Mouse (Mus musculus) heart, adult 2 months (tissue): ENCODE results near the gene Hist1h2ae. TPM values are rescaled to one million over a fixed set of nuclear protein-coding genes. Genes with fewer than 3 reads are reported as not detected.
"Not testable (repeated sequence)": the region's sequence is repeated elsewhere in the genome, so short reads cannot be mapped to it uniquely, and the experiment has no call there.

Experiments used
- DNase-seq, 2 experiments: peaks; one replicate each; pipeline ENCODE4 v3.0.0; 2021
- H3K27ac ChIP-seq: fragments of 200-600 bp; 2 replicates; pipeline ENCODE4 v1.8.1; 2022
- H3K27me3 ChIP-seq: fragments of 200-500 bp; 2 replicates; pipeline ENCODE4 v1.6.1; 2012; ENCODE audit warnings: mild to moderate bottlenecking, low read length, inconsistent platforms, mixed read lengths; ENCODE audit not compliant: control insufficient read depth, insufficient read depth
- H3K36me3 ChIP-seq: fragments of 200-500 bp; 2 replicates; pipeline ENCODE4 v1.6.1; 2012; ENCODE audit warnings: low read length, inconsistent platforms; ENCODE audit not compliant: control insufficient read depth, insufficient read depth
- H3K4me1 ChIP-seq: fragments of 200-500 bp; 2 replicates; pipeline ENCODE4 v1.6.1; 2011; ENCODE audit warnings: low read length; ENCODE audit not compliant: control insufficient read depth, insufficient read depth
- H3K4me3 ChIP-seq: fragments of 200-600 bp; 2 replicates; pipeline ENCODE4 v1.8.1; 2022
- H3K79me2 ChIP-seq: fragments of 200-500 bp; replicated peaks from 2 replicates; pipeline ENCODE4 v1.6.1; 2012; ENCODE audit warnings: mild to moderate bottlenecking, inconsistent platforms, low read length, moderate library complexity, mixed read lengths; ENCODE audit not compliant: control insufficient read depth, insufficient read depth
- H3K9ac ChIP-seq: fragments of 200-500 bp; 2 replicates; pipeline ENCODE4 v1.6.1; 2012; ENCODE audit warnings: low read depth, mild to moderate bottlenecking, control low read depth, inconsistent platforms, low read length, mixed read lengths
- CTCF ChIP-seq: fragments of 200-600 bp; IDR thresholded peaks from 2 replicates; pipeline ENCODE4 v1.8.1; 2022; ENCODE audit warnings: antibody characterized with exemption, mild to moderate bottlenecking, moderate library complexity
- EP300 ChIP-seq: fragments of 200-500 bp; IDR thresholded peaks from 2 replicates; pipeline ENCODE4 v1.6.1; 2011; ENCODE audit warnings: low read depth, low read length, control low read depth; ENCODE audit not compliant: insufficient read depth
- POLR2A ChIP-seq: fragments of 200-500 bp; IDR thresholded peaks from 2 replicates; pipeline ENCODE4 v1.6.1; 2011; ENCODE audit warnings: mild to moderate bottlenecking, low read depth, low read length, control low read depth; ENCODE audit not compliant: insufficient read depth
- WGBS: fragments of 180-500 bp; shearing (Covaris S2); methylation state at CpG from one replicate; pipeline ENCODE4 v1.1.7; 2018; 5-methylcytosine and 5-hydroxymethylcytosine counted together
- intact Hi-C: fragments of 180-260 bp; cut with DNase I; formaldehyde crosslinking; loops from one replicate; pipeline ENCODE4 v1.15.1; 2025
- polyA plus RNA-seq: library from polyadenylated mRNA; depleted of rRNA; stranded (reverse); fragments of >200 nt; gene quantifications from 2 replicates; pipeline ENCODE4 v1.2.3, GENCODE M21; 2012
- total RNA-seq, 2 experiments: library from RNA; stranded (reverse); gene quantifications; 2 replicates each; pipeline ENCODE4 v1.2.3; 2021

Hist1h2ae gene
- total and polyA plus RNA-seq, 3 experiments = 0.49 to 2.8 (median 1.8) TPM

- H3K27ac ChIP-seq, H3K4me1 ChIP-seq, H3K27me3 ChIP-seq, H3K79me2 ChIP-seq: not testable (repeated sequence)
- intact Hi-C loops = loop anchor here (5.0 kb wide), 2 partner anchors 89 to 209 kb away; partner anchors contain the start of genes Hist1h1e and Hist1h2be
- peaks cover 14% of the 10 kb centered on the region for H3K36me3 ChIP-seq
- peak; percentile 34 for TF ChIP-seq CTCF
- H3K9ac ChIP-seq = peak within 1 kb of the TSS; percentile 60
- peak within 1 kb of the TSS; percentile 51 for H3K4me3 ChIP-seq
- DNase-seq = peak in 1 of 2 experiments; percentile 47
- WGBS = 1% methylated on average over 31 of the region's 53 CpGs
Measured at GRCm38 (mm10) chr13:23533560-23534367, 37.3 kb downstream of the Hist1h2ae start, which contains the start of gene Hist1h2af. Hist1h2af (plus strand) TSS chr13:23533906.

GRCm38 (mm10) chr13:23532262-23533075 is 38.6 kb downstream of the Hist1h2ae start:
- peaks cover 4% of the 10 kb centered on the region for H3K4me1 ChIP-seq
- intact Hi-C loops = loop anchor here (5.0 kb wide), 2 partner anchors 90 to 210 kb away; partner anchors contain the start of genes Hist1h1e and Hist1h2be
- no peaks in the 10 kb centered on the region for H3K27me3 ChIP-seq
- DNase-seq = no peak
- WGBS = 22% methylated on average over 9 of the region's 9 CpGs
- H3K79me2 ChIP-seq = no peaks in the 10 kb centered on the region
- peak overlapping the region; percentile 97; the same call in 1 of the 2 replicates for H3K27ac ChIP-seq
- H3K9ac ChIP-seq = no peak overlapping the region
- H3K36me3 ChIP-seq = peaks cover 14% of the 10 kb centered on the region
- peak overlapping the region; percentile 86 for H3K4me3 ChIP-seq
- TF ChIP-seq POLR2A = no peak

- intact Hi-C loops = loop anchor here (1.0 to 5.0 kb wide), 5 partner anchors 12 to 211 kb away; partner anchors contain the start of genes Hist1h1e, Hist1h2be and Hist1h3f
- H3K4me3 ChIP-seq = peak within 1 kb of the TSS; percentile 86
- peak; percentile 92 to 95 for DNase-seq
Measured at GRCm38 (mm10) chr13:23530901-23531875, 39.8 kb downstream of the Hist1h2ae start, which contains the start of gene Hist1h4h. Hist1h4h (plus strand) TSS chr13:23531050.

GRCm38 (mm10) chr13:23530181-23530900 is 40.7 kb downstream of the Hist1h2ae start:
- no peaks in the 10 kb centered on the region for H3K27me3 ChIP-seq

More at GRCm38 (mm10) chr13:23530901-23531875, 39.8 kb downstream of the Hist1h2ae start, which contains the start of gene Hist1h4h:
- Histone ChIP-seq H3K36me3 (peaks cover 14% of the 10 kb centered on the region), H3K27ac (peak within 1 kb of the TSS; percentile 97), H3K27me3 (no peaks in the 10 kb centered on the region), H3K79me2 (no peaks in the 10 kb centered on the region), H3K9ac (peak within 1 kb of the TSS; percentile 76), H3K4me1 (peaks cover 4% of the 10 kb centered on the region)
- whole genome bisulfite sequencing = under 1% methylated on average over 62 of the region's 70 CpGs
- TF ChIP-seq EP300 = peak; percentile 91
- TF ChIP-seq CTCF = no peak
- TF ChIP-seq POLR2A = peak; percentile 99

More at GRCm38 (mm10) chr13:23530181-23530900, 40.7 kb downstream of the Hist1h2ae start:
- H3K79me2 ChIP-seq = no peaks in the 10 kb centered on the region
- peak; percentile 69 to 74 for DNase-seq
- TF ChIP-seq EP300 (0 out of 2 replicates have a peak, but pooled peaks have one; percentile 57), CTCF (no peak)
- H3K4me1 ChIP-seq = peaks cover 4% of the 10 kb centered on the region
- peak overlapping the region; percentile 97 for H3K27ac ChIP-seq
- peak overlapping the region; percentile 75 for H3K9ac ChIP-seq
- H3K36me3 ChIP-seq = peaks cover 14% of the 10 kb centered on the region
- H3K4me3 ChIP-seq = peak overlapping the region; percentile 86
- WGBS = under 1% methylated on average over 20 of the region's 20 CpGs
- intact Hi-C loops = loop anchor here (1.0 to 5.0 kb wide), 5 partner anchors 11 to 212 kb away; partner anchors contain the start of genes Hist1h1e, Hist1h2be and Hist1h3f
